Mouse (Mus musculus) cerebellum, adult (tissue): ENCODE measurements around the gene Pla2g4e.

ENCODE experiments used
- ATAC-seq: cut with Nextera tagmentation; 2 replicates; pipeline ENCODE4 v1.9.2; 2017; ENCODE audit warnings: mild to moderate bottlenecking, moderate library complexity, mixed read lengths; ENCODE audit not compliant: insufficient number of reproducible peaks, low FRiP score, low TSS enrichment

Pla2g4e gene

DNA sequence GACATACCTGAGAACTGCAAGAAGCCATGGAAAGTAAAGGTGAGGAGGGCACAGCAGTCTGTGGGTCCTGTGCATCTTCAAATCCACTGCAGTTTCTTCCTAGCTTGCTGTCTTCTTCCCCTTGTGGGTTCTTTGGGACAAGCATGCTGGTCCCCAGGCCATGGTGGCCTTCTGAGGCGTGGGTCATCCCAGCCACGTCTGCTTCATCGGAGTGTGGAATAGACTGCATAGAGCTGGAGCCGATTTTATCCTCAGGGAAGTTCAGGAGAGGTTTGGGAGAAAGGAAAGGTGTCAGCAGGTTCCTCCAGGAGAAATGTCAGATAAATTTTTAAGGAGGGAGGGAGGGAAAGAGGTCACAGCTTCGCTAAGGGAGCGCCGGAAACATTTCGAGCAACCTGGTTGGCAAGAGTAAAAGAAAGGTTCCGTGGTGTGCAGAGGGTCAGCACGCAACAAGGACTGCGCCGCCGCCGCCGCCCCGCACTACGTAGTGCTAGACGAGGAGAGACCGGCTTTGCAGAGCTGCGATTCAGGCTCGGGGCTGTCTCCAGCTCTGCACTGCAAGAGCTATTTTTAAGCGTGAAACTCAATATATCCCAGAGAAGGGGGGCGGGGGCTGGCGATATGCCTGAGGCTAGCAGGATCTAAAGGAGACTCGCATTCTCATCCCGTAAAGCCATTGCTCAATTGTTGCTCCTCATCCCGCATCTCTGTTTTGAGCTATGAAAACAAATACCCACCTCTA, at the start of gene Pla2g4e:
TSS of gene Pla2g4e (minus strand) at position 657 of the 742 bp plus-strand sequence.
- ATAC-seq = peak; percentile 83

DNA sequence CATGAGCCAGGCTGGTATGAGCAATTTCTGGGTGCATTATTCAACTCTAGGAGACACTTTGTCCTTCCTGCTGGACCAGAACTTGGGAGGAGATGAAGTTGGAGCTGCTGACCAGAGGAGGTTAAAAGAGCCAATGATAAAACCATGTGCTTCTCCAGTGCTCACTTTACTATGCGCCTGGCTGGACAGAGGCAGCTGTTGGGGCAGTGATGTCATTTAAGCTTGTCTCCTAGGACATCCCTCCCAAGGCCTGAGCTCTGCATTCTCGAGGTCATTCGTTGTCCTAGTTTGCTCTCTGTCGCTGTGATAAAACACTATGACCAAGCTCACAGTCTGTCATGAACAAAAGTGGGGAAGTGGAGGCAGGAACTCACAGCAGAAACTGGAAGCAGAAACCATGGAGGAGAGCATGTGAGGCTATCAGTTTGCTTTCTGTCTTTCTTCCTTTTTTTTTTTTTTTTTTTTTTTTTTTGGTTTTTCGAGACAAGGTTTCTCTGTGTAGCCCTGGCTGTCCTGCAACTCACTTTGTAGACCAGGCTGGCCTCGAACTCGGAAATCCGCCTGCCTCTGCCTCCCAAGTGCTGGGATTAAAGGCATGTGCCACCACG, 46.4 kb upstream of the Pla2g4e start:
- ATAC-seq = no peak

DNA sequence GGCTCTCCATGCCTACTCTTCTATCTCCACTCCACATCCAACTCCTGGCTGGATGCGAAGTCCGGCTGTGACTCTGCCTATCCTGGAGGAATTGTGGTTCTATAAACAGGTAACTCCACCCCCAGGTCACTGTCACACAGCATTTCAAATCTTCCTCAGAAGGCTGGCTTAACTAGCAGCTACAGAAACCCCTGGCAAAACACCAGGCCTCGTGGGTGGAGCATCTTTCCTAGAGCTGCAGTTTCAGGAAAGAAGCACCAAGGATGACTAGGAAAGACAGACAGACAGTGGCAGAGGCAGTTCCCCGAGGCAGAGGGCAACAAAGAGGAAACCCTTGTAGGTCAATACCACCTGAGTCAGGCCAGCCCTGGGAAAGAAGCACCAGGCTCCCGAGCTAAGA, 43.9 kb upstream of the Pla2g4e start, which contains the start of gene Pla2g4d:
TSS of gene Pla2g4d (minus strand) at position 203 of the 400 bp plus-strand sequence.
- no peak for ATAC-seq

DNA sequence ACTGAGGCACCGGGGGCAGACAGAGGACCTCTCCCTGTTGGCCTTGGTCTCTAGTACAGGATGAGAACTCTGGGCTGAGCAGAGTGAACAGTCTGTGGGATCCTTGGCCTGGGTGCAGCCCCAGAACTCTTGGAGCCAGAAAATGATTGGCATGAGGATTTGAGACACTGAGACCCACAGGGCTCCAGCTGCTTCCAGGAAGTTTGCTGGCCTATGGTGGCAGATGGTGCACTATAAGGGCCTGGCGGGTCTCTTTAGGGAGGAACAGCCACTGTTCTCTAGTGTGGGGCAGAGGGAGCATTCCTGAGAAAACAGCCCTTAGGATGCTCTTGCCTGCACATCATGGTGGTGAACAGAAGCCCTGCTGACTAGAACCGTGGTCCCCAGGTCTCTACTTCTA, 43.3 kb upstream of the Pla2g4e start:
- ATAC-seq = no peak

DNA sequence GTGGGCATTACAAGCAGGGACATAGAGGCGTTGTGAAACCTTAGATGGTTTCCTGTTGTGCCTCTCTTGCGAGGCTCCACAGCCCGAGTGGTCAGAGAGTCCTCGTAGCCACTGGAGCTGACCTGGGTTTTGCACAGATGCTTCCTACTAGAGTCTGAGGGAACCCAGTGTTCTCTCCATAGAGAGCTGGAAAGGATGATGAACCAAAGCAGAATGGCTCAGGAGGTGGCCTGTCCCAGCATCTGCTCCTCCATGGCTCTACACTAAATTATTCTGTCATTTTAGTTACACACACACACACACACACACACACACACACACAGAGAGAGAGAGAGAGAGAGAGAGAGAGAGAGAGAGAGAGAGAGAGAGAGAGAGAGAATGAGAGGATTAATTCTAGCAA, 40.5 kb upstream of the Pla2g4e start:
- ATAC-seq = peak; percentile 59; the same call in 1 of the 2 replicates

DNA sequence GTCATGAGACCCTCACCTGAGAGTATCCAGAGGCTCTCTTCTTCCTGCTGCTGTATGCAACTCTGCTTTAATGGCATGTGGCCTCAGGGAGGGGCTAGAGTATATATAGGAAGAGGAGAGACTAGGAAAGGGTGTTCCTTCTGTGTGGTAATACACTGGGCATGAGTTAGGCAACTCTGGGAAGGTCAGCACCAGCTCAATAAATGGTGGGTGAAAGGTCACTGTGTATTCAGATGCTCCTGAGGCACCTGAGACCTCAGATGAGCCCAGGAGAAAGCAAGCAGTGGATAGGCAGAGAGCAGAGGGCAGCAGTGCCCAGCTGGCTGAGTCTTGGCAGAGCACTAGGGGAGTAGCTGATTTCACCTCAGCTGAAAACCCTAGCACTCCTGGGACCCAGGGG, 39.6 kb upstream of the Pla2g4e start:
- ATAC-seq = no peak

DNA sequence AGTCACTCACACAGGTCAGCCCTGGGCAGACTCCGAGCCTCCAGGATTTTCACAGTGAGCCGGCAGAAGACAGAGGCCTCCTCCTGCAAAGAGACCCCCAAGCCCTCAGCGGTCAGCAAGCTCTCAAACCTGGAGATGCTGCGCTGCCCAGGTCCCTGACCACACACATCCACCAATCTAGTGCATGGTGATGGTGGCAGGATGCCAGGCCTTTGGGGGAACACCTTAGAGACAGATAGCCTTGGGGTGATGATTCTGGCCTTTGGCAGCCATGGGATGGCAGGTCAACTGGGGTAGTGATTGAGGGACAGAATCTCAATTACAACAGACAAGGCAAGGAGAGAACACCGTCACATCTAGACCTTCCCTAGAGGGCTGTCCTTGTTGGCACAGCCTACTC, 39.0 kb upstream of the Pla2g4e start:
- ATAC-seq = no peak

DNA sequence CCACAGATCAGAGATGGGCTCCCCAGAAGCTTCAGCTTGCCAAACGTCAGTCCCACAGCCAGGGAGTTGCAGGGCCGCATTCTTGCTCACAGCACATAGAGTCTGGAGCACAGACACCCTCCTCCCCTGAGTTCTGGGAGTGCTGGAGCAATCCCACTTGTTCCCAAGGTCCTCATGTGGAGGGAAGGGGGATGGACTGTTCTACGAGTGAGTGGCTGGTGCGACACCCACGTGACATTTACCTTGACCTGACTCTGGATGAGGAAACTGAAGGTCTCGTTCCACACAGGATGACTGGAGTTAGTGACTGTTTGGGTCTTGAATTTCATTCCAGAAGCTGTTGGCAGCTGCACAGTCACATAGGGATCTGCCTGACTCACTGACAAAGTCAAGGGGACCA, 38.4 kb upstream of the Pla2g4e start:
- no peak for ATAC-seq

DNA sequence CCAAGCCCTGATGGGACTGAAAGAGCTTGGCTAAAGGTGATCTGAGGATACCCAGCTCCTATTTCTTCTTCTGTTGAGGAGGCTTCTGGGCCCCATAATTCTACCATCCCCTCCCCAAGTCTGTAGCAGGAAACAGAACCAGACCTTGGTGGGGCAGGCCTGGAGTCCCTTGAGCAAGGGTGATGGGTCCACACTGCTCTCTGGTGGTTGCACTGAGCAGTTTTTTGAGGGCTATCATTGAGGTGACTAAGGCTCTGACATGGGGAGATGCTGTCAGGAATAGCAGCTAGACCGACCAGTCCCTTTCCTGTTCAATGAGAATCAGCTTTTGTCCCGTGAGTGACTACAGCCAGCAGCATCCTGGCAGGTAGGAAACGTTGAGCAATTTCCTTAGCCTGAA, 36.1 kb upstream of the Pla2g4e start:
- no peak for ATAC-seq

DNA sequence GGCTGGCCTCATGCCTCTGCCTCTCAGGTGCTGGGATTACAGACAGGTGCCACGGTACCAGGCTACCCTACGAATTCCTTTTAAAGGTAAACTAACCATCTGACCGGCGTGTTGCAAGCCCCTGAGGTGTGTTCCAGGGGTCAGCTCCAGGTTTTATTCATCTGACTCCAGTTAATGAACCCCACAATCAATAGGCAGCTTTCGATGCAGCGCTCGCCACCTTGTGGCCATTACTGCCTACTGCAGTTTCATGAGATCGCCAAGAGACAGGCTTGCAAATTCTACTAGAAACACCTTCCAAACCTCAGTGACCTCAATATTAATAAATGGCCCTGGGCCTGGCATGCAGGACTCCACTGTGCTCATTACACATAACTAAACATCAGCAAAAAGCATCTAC, 34.8 kb upstream of the Pla2g4e start:
- peak; percentile 43; the same call in 1 of the 2 replicates for ATAC-seq

DNA sequence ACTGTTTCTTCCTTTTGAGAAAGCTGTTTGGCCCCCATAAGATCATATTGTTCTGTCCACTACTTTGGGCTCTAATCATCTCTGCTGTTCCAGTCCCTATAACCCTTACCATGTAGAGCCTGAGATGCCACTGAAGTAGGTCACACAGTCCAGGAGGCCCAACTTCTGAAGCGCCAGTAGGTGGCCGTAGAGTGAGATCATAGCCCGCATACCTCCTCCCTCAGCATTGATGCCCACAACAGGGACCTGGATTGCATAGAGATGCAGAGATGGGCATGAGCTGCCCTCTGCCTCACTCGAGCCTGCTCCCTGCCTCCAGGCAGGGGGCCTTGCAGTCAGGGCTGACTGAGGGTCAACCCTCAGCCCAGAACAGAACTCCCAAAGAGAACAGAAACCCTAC, 31.8 kb upstream of the Pla2g4e start:
- no peak for ATAC-seq

DNA sequence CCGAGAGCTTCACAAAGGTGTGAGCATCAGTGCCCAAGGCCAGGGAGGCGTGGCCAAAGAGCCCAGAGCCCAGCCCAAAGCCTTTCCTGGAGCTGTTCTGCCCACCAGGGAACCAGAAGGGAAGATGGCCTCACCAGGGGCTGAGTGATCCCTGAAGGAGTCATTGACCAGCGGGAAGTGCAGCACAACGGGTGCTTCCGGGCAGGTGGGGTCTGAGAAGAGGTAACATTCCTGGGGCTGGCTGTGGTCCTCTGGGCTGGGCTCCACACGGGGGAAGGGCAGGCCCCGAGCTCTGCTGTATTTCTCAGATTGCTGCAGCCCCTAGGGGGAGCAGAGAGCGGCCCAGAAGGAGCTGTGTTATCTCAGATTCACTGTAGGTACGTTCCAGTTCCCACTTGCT, 23.5 kb upstream of the Pla2g4e start:
- no peak for ATAC-seq

DNA sequence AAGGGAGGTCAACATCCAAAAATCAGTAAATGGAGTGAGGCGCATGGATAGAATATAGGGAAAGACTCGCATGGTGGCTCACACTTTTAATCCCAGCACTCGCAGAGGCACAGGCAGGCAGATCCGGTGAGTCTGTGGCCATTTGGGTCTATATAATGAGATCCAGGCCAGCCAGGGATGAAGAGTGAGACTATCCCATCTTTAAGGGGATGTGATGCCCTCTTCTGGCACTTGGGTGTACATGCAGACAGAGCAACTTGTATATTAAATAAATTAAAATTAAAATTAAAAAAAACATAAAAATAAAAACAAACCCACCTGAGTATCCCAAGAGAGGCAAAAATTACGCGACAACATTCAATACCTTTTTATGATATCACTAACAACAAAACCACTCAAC, 20.4 kb upstream of the Pla2g4e start:
- no peak for ATAC-seq

DNA sequence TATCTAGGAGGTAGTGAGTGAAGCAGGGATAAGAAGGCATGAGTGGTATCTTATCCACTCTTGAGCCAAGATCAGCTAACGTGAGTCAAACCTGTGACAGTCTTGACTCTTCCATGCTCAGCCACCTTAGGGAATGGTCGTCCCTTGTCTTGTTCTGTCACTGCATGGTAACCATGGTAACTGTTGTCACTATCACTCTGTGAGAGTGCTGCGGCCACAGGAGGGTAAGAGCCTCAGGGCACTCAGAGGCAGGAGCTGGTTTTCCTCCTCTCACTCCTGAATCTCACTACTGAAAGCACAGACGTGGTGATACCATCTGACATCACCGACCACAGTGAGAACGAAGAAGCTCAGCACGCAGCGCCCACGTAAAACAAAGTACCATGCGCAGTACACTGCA, 19.7 kb upstream of the Pla2g4e start:
- no peak for ATAC-seq

DNA sequence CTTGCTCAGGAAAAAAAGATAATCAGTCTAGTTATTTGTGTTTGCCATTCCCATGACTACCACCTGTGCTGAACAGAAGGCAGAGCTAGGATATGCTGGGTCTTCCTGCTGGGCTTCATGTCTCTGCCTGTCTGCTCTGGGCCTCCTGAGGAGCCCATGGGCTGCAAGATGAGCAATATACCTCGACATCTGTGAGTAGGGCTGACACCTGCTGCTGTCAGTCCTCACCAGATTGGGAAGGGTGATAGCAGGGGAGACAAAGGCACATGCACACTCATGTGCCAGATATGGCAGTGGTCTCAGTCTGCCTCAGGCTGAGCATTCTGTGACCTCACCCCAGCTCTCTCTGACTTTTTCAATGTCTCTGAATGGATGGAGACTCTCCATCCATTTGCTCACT, 17.7 kb upstream of the Pla2g4e start:
- ATAC-seq = no peak

DNA sequence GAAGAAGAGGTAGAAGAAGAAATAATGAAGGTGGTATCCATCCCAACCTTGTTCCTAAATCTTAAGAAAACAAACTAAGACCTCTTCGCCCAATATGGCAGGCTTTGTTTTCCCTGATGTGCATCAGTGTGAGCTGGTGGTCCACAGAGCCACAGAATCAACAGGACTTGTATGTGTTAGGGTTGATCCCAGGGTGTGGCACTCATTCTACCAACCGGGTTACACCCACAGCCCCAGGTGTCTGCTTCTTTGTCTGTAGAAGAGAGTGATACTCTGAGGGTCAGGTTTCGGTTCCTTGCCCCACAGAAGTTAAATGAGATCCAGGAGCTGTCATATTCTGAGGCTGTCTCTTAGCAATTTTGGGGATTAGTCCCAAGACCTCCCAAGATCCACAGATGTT, 16.2 kb upstream of the Pla2g4e start:
- no peak for ATAC-seq

DNA sequence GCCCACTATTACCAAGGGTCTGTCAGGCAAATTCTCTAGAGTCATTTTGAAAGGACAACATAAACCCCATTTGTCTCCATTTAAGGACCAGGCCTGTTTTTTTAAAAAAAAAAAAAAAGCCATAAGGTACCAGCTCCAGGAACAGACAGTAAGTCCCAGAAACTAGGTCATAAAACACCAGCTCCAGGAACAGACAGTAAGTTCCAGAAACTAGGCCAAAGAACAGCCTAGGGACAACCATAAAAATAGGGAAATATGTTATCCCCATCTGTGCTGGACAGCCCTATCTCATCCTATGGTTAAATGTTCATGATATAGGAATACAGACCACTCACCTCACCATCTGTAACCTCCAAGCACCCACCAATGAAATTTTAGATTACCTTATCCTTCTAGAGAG, 11.1 kb upstream of the Pla2g4e start:
- no peak for ATAC-seq

DNA sequence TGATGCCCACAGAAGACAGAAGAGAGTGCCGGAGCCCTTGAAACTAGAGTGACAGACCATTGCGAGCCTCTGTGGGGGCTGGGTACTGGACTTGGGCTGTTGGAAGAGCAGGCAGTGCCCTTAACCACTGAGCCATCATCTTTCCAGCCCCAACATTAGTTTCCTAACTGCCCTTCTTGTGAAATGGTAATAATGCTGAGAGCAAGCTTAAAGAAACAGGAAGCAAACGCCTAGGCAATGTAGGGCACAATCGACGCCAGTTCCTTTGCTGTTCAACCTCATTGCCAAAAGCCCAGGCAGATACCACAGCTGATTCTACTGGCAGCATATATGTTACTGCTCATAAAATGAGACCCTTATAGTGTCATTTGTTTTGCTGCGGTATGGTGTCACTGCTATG, 7.5 kb upstream of the Pla2g4e start:
- ATAC-seq = no peak

DNA sequence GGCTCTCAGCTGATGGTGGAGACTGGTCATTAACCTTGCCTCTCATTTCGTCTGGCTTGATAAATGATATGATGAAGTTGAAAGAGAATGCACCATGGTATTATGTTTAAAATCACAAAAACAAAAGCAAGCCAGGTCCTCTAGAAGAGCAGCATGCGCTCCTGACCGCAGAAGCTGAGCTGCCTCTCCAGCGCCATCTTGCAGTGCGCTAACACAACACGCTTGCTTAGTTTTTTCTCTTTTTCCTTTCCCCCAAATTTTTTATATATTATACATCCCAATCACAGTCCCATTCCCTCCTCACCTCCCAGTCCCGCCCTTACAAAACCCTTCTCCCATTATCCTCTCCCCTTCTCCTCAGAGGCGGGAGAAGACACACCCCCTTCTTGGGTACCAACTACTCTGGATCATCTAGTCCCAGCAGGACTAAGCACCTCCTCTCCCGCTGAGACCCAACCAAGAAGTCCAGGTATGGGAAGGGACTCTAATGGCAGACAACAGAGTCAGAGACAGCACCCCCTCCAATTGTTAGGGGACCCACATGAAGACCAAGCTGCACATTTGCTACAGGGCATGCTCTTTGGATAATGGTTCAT, 384 bp upstream of the Pla2g4e start:
- ATAC-seq = peak; percentile 56; the same call in 1 of the 2 replicates

DNA sequence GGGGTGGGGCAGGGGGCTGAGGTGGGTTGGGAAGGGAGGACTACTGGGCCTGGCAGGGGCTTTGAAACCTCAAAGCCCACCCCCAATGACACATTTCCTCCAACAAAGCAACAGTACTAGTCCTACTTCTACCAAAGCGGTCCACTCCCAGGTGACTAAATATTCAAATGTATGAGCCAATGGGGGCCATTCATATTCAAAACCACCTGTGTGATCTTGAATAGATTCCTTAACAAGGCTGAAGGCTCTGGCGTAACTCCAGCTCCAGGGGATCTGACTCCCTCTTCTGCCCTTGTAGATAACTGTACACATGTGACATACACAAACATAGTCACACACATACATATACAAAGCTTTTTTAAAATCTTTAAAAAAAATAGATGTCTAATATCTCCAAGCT, 1.1 kb downstream of the Pla2g4e start:
- no peak for ATAC-seq

DNA sequence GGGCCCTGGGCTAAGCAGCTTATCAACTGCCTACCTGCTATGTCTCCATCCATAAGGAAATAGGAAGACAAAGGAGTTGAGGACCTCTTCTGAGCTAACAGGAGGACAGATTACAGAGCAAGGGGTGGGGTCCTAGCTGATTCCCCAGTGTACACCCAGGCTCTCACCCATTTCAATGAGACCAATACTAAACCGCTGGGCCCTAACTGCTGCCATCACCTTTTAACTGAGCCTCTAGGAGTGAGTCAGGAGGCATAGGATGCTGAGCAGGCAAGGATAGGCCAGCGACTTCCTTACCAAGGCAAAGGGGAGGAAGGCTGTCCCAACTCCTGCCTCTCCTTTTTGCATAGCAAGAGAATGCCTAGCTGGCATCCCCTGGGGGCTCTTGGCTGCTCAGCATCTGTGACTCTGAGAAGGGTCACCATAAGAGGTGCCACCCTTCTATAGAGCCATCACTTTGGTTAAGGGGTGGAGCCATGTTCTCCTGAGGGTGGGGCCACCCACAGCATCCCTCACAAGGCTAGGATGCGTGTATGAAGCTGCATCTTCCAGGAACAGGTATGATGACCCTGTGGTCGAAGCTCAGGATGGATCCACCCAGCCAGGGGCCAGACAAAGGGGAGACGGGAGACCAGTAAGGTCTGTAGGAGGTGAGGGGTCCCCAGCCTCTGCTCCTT, 2.2 kb downstream of the Pla2g4e start:
- ATAC-seq = no peak
